Mouse (Mus musculus): Measurements from ENCODE around the gene Rab11b. TPM values are rescaled to one million over a fixed set of nuclear protein-coding genes. Genes with fewer than 3 reads are reported as not detected.

Gene Rab11b
- polyA plus RNA-seq, 1 experiment from 2014 or later: 88.9 TPM

GRCm38 (mm10) chr17:33773871-33774572 lies 13.7 kb upstream of the Rab11b start:
- DNase-seq (no peak), ATAC-seq (0 out of 2 replicates have a peak, but pooled peaks have one; percentile 8)
- Histone ChIP-seq H3K4me2 (ENCODE audit: low read depth, low read length) (no peak overlapping the region), H3K9ac (replicated peaks) (no peak overlapping the region), H3K9me3 (ENCODE audit: low read length) (no peaks in the 10 kb centered on the region), H3K36me3 (replicated peaks; ENCODE audit: insufficient read depth, low read length) (peaks cover 34% of the 10 kb centered on the region), H3K4me3 (ENCODE audit: low read depth, low read length) (no peak overlapping the region), H3K27ac (ENCODE audit: low read depth) (peak overlapping the region; percentile 90), H3K4me1 (ENCODE audit: insufficient read depth) (peaks cover 14% of the 10 kb centered on the region), H3K27me3 (ENCODE audit: insufficient read depth, low read length) (no peaks in the 10 kb centered on the region)
- TF ChIP-seq EP300 (IDR thresholded peaks at IDR 0.05; ENCODE audit: low read depth): no peak
- TF ChIP-seq CTCF (IDR thresholded peaks at IDR 0.05; ENCODE audit: low read depth): no peak
- 75% methylated on average over 6 of the region's 6 CpGs for WGBS (ENCODE audit: insufficient replicate concordance)

GRCm38 (mm10) chr17:33773426-33773825 lies 13.1 kb upstream of the Rab11b start:
- H3K4me1 ChIP-seq (ENCODE audit: insufficient read depth): peaks cover 9% of the 10 kb centered on the region
- no peaks in the 10 kb centered on the region for H3K27me3 ChIP-seq (ENCODE audit: insufficient read depth, low read length)
- DNase-seq (no peak), ATAC-seq (no peak)
- H3K4me2 ChIP-seq (ENCODE audit: low read depth, low read length): no peak overlapping the region
- TF ChIP-seq EP300 (IDR thresholded peaks at IDR 0.05; ENCODE audit: low read depth) (no peak), CTCF (IDR thresholded peaks at IDR 0.05; ENCODE audit: low read depth) (no peak)
- 68% methylated on average over 6 of the region's 6 CpGs for WGBS (ENCODE audit: insufficient replicate concordance)
- H3K9me3 ChIP-seq (ENCODE audit: low read length): no peaks in the 10 kb centered on the region
- H3K9ac ChIP-seq (replicated peaks): no peak overlapping the region
- H3K4me3 ChIP-seq (ENCODE audit: low read depth, low read length): no peak overlapping the region
- H3K27ac ChIP-seq (ENCODE audit: low read depth): no peak overlapping the region
- peaks cover 33% of the 10 kb centered on the region for H3K36me3 ChIP-seq (replicated peaks; ENCODE audit: insufficient read depth, low read length)

- DNase-seq: no peak
- Histone ChIP-seq H3K4me2 (ENCODE audit: low read depth, low read length) (no peak overlapping the region), H3K27ac (ENCODE audit: low read depth) (no peak overlapping the region), H3K9ac (replicated peaks) (no peak overlapping the region), H3K9me3 (ENCODE audit: low read length) (no peaks in the 10 kb centered on the region), H3K27me3 (ENCODE audit: insufficient read depth, low read length) (no peaks in the 10 kb centered on the region), H3K4me1 (ENCODE audit: insufficient read depth) (no peaks in the 10 kb centered on the region; the same call in 1 of the 2 replicates), H3K36me3 (replicated peaks; ENCODE audit: insufficient read depth, low read length) (peaks cover 15% of the 10 kb centered on the region), H3K4me3 (ENCODE audit: low read depth, low read length) (no peak overlapping the region)
- TF ChIP-seq EP300 (IDR thresholded peaks at IDR 0.05; ENCODE audit: low read depth) (no peak), CTCF (IDR thresholded peaks at IDR 0.05; ENCODE audit: low read depth) (no peak)
- no peak for ATAC-seq
- 82% methylated on average over 4 of the region's 4 CpGs for WGBS (ENCODE audit: insufficient replicate concordance)
Observed at GRCm38 (mm10) chr17:33771617-33772016, 11.3 kb upstream of the Rab11b start.

GRCm38 (mm10) chr17:33766389-33766788 lies 6.1 kb upstream of the Rab11b start:
- 51% methylated on average over 3 of the region's 3 CpGs for WGBS (ENCODE audit: insufficient replicate concordance)
- DNase-seq (no peak), ATAC-seq (no peak)
- Histone ChIP-seq H3K9me3 (ENCODE audit: low read length) (no peaks in the 10 kb centered on the region), H3K4me3 (ENCODE audit: low read depth, low read length) (no peak overlapping the region), H3K4me2 (ENCODE audit: low read depth, low read length) (no peak overlapping the region), H3K27me3 (ENCODE audit: insufficient read depth, low read length) (no peaks in the 10 kb centered on the region), H3K9ac (replicated peaks) (no peak overlapping the region), H3K36me3 (replicated peaks; ENCODE audit: insufficient read depth, low read length) (no peaks in the 10 kb centered on the region), H3K4me1 (ENCODE audit: insufficient read depth) (no peaks in the 10 kb centered on the region), H3K27ac (ENCODE audit: low read depth) (no peak overlapping the region)
- no peak for TF ChIP-seq CTCF (IDR thresholded peaks at IDR 0.05; ENCODE audit: low read depth)
- no peak for TF ChIP-seq EP300 (IDR thresholded peaks at IDR 0.05; ENCODE audit: low read depth)

- Histone ChIP-seq H3K9me3 (ENCODE audit: low read length) (no peaks in the 10 kb centered on the region), H3K4me3 (ENCODE audit: low read depth, low read length) (peak overlapping the region; percentile 87), H3K27me3 (ENCODE audit: insufficient read depth, low read length) (no peaks in the 10 kb centered on the region), H3K4me1 (ENCODE audit: insufficient read depth) (peaks cover 48% of the 10 kb centered on the region), H3K9ac (replicated peaks) (peak overlapping the region; percentile 99), H3K36me3 (replicated peaks; ENCODE audit: insufficient read depth, low read length) (0 out of 2 replicates have a peak, but pooled peaks cover 2% of the 10 kb centered on the region), H3K4me2 (ENCODE audit: low read depth, low read length) (peak overlapping the region; percentile 78), H3K27ac (ENCODE audit: low read depth) (peak overlapping the region; percentile 100)
- DNase-seq (peak; percentile 99), ATAC-seq (peak; percentile 83)
- WGBS (ENCODE audit: insufficient replicate concordance): 0% methylated on average over 33 of the region's 38 CpGs
- no peak for TF ChIP-seq CTCF (IDR thresholded peaks at IDR 0.05; ENCODE audit: low read depth)
- no peak for TF ChIP-seq EP300 (IDR thresholded peaks at IDR 0.05; ENCODE audit: low read depth)
Observed at GRCm38 (mm10) chr17:33759767-33760254, 519 bp downstream of the Rab11b start.

GRCm38 (mm10) chr17:33757231-33757630 lies 3.1 kb downstream of the Rab11b start:
- Histone ChIP-seq H3K4me1 (ENCODE audit: insufficient read depth) (peaks cover 57% of the 10 kb centered on the region), H3K9ac (replicated peaks) (no peak overlapping the region), H3K27ac (ENCODE audit: low read depth) (no peak overlapping the region)

More at GRCm38 (mm10) chr17:33757231-33757630, 3.1 kb downstream of the Rab11b start:
- TF ChIP-seq CTCF (IDR thresholded peaks at IDR 0.05; ENCODE audit: low read depth) (no peak), EP300 (IDR thresholded peaks at IDR 0.05; ENCODE audit: low read depth) (no peak)
- Histone ChIP-seq H3K9me3 (ENCODE audit: low read length) (no peaks in the 10 kb centered on the region), H3K4me2 (ENCODE audit: low read depth, low read length) (no peak overlapping the region), H3K36me3 (replicated peaks; ENCODE audit: insufficient read depth, low read length) (0 out of 2 replicates have a peak, but pooled peaks cover 2% of the 10 kb centered on the region), H3K27me3 (ENCODE audit: insufficient read depth, low read length) (no peaks in the 10 kb centered on the region), H3K4me3 (ENCODE audit: low read depth, low read length) (no peak overlapping the region)
- DNase-seq (no peak), ATAC-seq (no peak)
- 51% methylated on average over 4 of the region's 4 CpGs for WGBS (ENCODE audit: insufficient replicate concordance)

Data from liver, postnatal 0 days (tissue).